Mouse (Mus musculus) neural tube, embryonic 11.5 days (tissue): Measurements from ENCODE around the gene Cntnap5a. TPM values are rescaled to one million over a fixed set of nuclear protein-coding genes. Genes with fewer than 3 reads are reported as not detected.

Experiments
- ATAC-seq: fragments of 200-750 bp; cut with Nextera tagmentation; 2 replicates; pipeline ENCODE4 v1.8.0; 2017; ENCODE audit warnings: moderate number of reproducible peaks, mild to moderate bottlenecking, moderate TSS enrichment, moderate library complexity; ENCODE audit not compliant: insufficient read depth, low FRiP score, low TSS enrichment
- DNase-seq: peaks from one replicate; pipeline ENCODE4 v3.0.0-alpha.2; 2015; ENCODE audit warnings: low spot score
- H3K27ac ChIP-seq: fragments of 300-500 bp; sonication (generic); 2 replicates; pipeline ENCODE4 v1.5.1; 2014; ENCODE audit warnings: low read depth, mild to moderate bottlenecking, low read length
- H3K27me3 ChIP-seq: fragments of 300-500 bp; sonication (generic); 2 replicates; pipeline ENCODE4 v1.6.1; 2014; ENCODE audit warnings: mild to moderate bottlenecking, low read length, mixed read lengths; ENCODE audit not compliant: control insufficient read depth, insufficient read depth
- H3K36me3 ChIP-seq: fragments of 300-500 bp; sonication (generic); 2 replicates; pipeline ENCODE4 v1.6.1; 2014; ENCODE audit warnings: mild to moderate bottlenecking, low read length, moderate library complexity, mixed read lengths; ENCODE audit not compliant: control insufficient read depth, insufficient read depth
- H3K4me1 ChIP-seq: fragments of 300-500 bp; sonication (generic); 2 replicates; pipeline ENCODE4 v1.6.1; 2014; ENCODE audit warnings: low read length, mixed read lengths; ENCODE audit not compliant: control insufficient read depth, insufficient read depth
- H3K4me2 ChIP-seq: fragments of 300-500 bp; sonication (generic); 2 replicates; pipeline ENCODE4 v1.6.1; 2014; ENCODE audit warnings: low read depth, mild to moderate bottlenecking, moderate library complexity
- H3K4me3 ChIP-seq: fragments of 300-500 bp; sonication (generic); 2 replicates; pipeline ENCODE4 v1.5.1; 2014; ENCODE audit warnings: low read depth, low read length
- H3K9ac ChIP-seq: fragments of 300-500 bp; sonication (generic); 2 replicates; pipeline ENCODE4 v1.6.1; 2014; ENCODE audit warnings: mild to moderate bottlenecking, low read length
- H3K9me3 ChIP-seq: fragments of 300-500 bp; sonication (generic); 2 replicates; pipeline ENCODE4 v1.6.1; 2016; ENCODE audit warnings: low read length; ENCODE audit not compliant: control insufficient read depth
- WGBS: fragments of 180-500 bp; shearing (Covaris S2); extraction: QIAGEN DNeasy Blood & Tissue Kit; methylation state at CpG from one replicate; pipeline ENCODE4 v1.1.7; 2014; 5-methylcytosine and 5-hydroxymethylcytosine counted together
- polyA plus RNA-seq: library from polyadenylated mRNA; unstranded; fragments of >200 nt; fragmentation: Nextera tagmentation; extraction: Ambion mirVana; gene quantifications from 2 replicates; pipeline ENCODE4 v1.2.1, GENCODE M21; 2014

Gene Cntnap5a
- polyA plus RNA-seq, 1 experiment from 2014 or later, result 0.08 TPM

DNA sequence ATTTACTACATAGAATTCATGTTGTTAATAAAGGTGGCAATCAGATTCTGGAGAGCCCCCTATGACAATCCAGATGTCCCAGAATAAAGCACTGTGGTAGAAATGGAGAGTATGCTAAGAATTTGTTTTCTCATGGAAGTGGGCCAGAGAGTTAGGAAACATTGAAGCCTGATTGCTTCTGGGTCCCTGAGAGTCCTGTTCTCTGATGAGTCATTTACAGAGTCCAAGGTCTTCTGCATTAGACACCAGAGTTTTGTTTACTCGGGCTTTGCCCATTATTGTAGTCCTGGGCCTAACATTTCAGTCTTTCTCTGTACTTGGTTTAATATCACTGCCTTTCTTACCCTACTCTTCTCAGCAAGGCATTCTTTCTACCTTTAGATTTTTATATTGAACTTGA lies 305.6 kb downstream of the Cntnap5a start:
- H3K4me2 ChIP-seq, result no peak overlapping the region

DNA sequence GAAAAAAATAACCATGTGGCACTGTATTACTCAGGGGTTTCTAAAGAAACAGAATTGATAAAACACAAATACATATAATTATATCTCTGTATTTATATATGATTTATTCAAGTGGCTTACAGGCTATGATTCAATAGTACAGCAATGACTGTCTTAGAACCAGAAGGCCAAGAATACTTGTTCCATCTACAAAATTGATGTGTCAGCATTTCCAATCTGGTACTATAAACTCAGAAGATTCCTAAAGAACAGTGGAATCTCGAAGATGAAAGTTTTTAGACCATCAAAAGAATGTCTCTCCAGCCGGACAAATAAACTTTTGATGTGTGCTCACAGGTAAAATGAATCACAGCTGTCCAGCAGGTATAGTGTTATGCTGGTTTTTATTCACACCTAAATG lies 331.2 kb downstream of the Cntnap5a start:
- DNase-seq, result no peak
- Histone ChIP-seq H3K9ac (no peak overlapping the region), H3K36me3 (no peaks in the 10 kb centered on the region), H3K27me3 (no peaks in the 10 kb centered on the region), H3K4me1 (no peaks in the 10 kb centered on the region), H3K9me3 (no peaks in the 10 kb centered on the region), H3K4me2 (no peak overlapping the region), H3K4me3 (no peak overlapping the region), H3K27ac (no peak overlapping the region)
- no peak for ATAC-seq
- WGBS, result 86% methylated on average over 2 of the region's 2 CpGs

More for the DNA sequence above, 305.6 kb downstream of the Cntnap5a start:
- Histone ChIP-seq H3K27me3 (no peaks in the 10 kb centered on the region), H3K36me3 (no peaks in the 10 kb centered on the region), H3K9me3 (no peaks in the 10 kb centered on the region), H3K27ac (no peak overlapping the region), H3K4me1 (no peaks in the 10 kb centered on the region), H3K9ac (no peak overlapping the region), H3K4me3 (no peak overlapping the region)
- 67% methylated on average over 1 of the region's 1 CpGs for WGBS
- DNase-seq (no peak), ATAC-seq (no peak)

DNA sequence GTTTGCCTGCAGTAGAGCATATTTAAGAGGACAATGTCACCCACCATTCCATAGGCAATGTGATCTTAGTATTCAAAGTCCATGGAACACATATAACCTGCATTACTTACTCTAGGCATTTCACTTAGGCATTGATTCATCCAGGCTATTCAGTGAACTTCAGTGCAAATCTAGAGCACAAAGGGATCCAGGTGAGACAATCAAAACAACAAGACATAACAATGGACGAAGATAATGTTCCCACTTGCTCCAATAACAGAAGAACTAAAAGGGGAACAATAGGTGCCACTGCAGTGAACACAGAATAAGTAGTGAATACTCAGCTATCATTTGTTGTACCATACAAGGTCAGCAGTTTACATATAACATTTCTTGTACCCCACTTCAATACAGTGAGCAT lies 345.1 kb downstream of the Cntnap5a start:
- H3K4me2 ChIP-seq, result no peak overlapping the region

DNA sequence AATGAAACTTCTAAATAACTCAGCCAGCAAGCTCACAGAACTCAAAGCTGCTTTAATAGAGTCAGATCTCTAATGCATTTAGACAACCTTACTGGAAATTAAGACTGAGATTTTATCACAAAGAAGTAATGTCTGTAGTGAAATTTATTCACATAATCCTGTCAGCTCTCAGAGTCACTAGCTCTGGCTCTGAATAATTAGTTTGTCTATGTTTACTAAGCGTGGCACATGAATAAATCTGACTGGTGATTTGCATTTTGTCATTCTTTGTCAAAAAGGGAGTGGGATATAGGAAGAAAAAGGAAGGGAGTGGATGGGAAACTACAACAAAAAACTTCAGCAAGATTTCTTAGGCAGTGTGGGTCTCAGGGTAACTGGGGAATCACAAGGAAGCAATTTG lies 351.3 kb downstream of the Cntnap5a start:
- WGBS, result 45% methylated on average over 1 of the region's 1 CpGs
- H3K4me1 ChIP-seq, result no peaks in the 10 kb centered on the region
- DNase-seq (no peak), ATAC-seq (no peak)
- no peaks in the 10 kb centered on the region for H3K9me3 ChIP-seq
- H3K9ac ChIP-seq, result no peak overlapping the region
- no peak overlapping the region for H3K4me2 ChIP-seq
- no peaks in the 10 kb centered on the region for H3K36me3 ChIP-seq
- no peak overlapping the region for H3K27ac ChIP-seq
- no peaks in the 10 kb centered on the region for H3K27me3 ChIP-seq
- H3K4me3 ChIP-seq, result no peak overlapping the region

More for the DNA sequence above, 345.1 kb downstream of the Cntnap5a start:
- Histone ChIP-seq H3K36me3 (no peaks in the 10 kb centered on the region), H3K27me3 (no peaks in the 10 kb centered on the region), H3K4me1 (no peaks in the 10 kb centered on the region), H3K9me3 (no peaks in the 10 kb centered on the region), H3K27ac (no peak overlapping the region), H3K9ac (no peak overlapping the region), H3K4me3 (no peak overlapping the region)
- ATAC-seq (no peak), DNase-seq (no peak)
- WGBS, result 79% methylated on average over 1 of the region's 1 CpGs

DNA sequence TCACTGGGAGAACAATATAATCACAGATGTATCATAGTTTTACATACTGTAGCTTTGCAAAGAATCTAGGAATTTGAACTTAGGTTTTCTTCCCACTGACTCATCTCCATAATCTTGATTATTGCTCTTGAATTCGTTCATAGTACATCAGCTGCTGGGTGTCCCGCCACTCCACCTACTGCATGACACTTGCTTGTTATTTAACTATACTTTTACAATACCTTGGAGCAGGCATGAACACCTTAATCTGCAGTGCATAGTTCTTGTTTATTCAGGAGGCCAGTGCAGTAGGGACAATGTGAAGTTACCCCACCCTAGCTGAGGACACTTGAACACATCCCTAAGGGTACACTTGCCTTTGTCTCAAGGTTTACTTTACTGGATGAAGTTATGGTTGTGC lies 352.3 kb downstream of the Cntnap5a start:
- no peaks in the 10 kb centered on the region for H3K4me1 ChIP-seq

DNA sequence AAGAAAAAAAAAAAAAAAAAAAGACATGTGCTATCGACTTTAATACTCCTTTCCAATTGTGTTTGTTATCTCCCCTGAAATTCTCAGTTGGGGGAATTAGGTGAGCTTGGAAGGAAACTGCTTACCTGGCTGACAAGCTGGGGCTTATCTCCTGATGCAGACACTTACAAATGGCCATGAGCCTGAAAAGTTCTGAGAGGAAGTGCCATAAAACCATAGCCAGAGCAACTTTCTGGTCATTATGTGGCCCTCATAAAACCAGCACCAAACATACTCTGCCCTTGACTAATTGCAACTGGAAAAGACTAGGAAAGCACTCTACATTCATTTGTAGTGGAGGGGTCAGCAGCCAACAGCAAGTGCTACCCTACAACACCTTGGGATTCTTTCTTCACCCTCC lies 359.5 kb downstream of the Cntnap5a start:
- Histone ChIP-seq H3K4me2 (no peak overlapping the region), H3K4me1 (no peaks in the 10 kb centered on the region), H3K9ac (no peak overlapping the region), H3K36me3 (no peaks in the 10 kb centered on the region), H3K27me3 (no peaks in the 10 kb centered on the region), H3K9me3 (no peaks in the 10 kb centered on the region), H3K4me3 (no peak overlapping the region), H3K27ac (no peak overlapping the region)
- WGBS, result 77% methylated on average over 1 of the region's 1 CpGs
- ATAC-seq, result no peak
- no peak for DNase-seq

More for the DNA sequence above, 352.3 kb downstream of the Cntnap5a start:
- DNase-seq (no peak), ATAC-seq (no peak)
- no peak overlapping the region for H3K9ac ChIP-seq
- no peak overlapping the region for H3K4me2 ChIP-seq
- H3K27ac ChIP-seq, result no peak overlapping the region
- H3K9me3 ChIP-seq, result no peaks in the 10 kb centered on the region
- no peak overlapping the region for H3K4me3 ChIP-seq
- H3K36me3 ChIP-seq, result no peaks in the 10 kb centered on the region
- H3K27me3 ChIP-seq, result no peaks in the 10 kb centered on the region
- WGBS, result 90% methylated on average over 2 of the region's 2 CpGs

DNA sequence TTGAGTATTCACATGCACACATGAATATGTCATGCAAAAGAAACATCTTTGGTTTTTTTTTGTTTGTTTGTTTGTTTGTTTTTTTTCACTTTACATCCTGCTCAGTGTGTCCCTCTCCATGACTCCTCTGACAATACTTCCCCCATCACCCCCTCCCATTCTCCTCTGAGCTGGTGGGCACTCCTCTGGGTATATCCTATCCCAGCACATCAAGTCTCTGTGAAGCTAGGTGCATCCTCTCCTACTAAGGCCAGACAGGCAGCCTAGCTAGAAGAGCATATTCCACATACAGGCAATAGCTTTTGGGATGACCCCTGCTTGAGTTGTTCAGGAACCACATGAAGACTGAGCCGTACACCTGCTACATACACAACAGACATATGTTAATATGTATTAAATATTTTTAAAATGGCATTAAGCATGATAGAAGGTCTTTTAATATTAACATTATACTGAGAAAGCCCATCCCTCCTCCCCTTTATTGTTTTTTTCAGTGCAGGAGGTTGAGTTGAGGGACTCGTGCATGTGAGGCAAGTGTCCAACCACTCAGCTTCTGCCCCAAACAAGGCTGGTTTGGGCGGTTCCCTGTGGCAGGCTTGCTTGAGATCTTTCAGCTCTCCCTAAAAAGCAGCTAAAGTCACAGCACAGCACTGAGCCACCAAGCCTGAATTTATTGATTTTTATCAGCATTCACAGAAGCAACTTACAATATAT lies 422.6 kb downstream of the Cntnap5a start:
- Histone ChIP-seq H3K36me3 (no peaks in the 10 kb centered on the region), H3K4me3 (no peak overlapping the region), H3K4me1 (no peaks in the 10 kb centered on the region), H3K27me3 (no peaks in the 10 kb centered on the region), H3K27ac (no peak overlapping the region), H3K9me3 (no peaks in the 10 kb centered on the region), H3K4me2 (no peak overlapping the region), H3K9ac (no peak overlapping the region)
- ATAC-seq, result no peak
- 80% methylated on average over 3 of the region's 3 CpGs for WGBS
- DNase-seq, result no peak

DNA sequence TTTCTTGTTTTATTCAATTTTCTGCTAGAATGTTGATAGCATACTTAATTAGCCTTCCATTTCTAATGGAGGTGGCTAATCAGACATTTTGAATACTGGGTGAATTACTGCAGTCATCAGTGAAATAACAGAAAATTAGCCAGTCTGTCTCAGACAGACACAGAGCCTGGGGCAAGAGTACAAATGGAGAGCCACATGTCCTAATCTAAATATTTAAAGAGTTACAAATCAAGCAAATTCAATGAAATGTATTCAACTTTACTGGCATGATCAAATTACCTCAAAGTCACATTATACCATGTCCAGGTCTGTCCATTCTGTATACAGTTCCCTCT lies 423.1 kb downstream of the Cntnap5a start:
- Histone ChIP-seq H3K27ac (no peak overlapping the region), H3K9ac (no peak overlapping the region), H3K9me3 (no peaks in the 10 kb centered on the region), H3K27me3 (no peaks in the 10 kb centered on the region), H3K4me2 (no peak overlapping the region), H3K4me3 (no peak overlapping the region), H3K36me3 (no peaks in the 10 kb centered on the region), H3K4me1 (no peaks in the 10 kb centered on the region)
- ATAC-seq, result 0 out of 2 replicates have a peak, but pooled peaks have one; percentile 48
- DNase-seq, result no peak

DNA sequence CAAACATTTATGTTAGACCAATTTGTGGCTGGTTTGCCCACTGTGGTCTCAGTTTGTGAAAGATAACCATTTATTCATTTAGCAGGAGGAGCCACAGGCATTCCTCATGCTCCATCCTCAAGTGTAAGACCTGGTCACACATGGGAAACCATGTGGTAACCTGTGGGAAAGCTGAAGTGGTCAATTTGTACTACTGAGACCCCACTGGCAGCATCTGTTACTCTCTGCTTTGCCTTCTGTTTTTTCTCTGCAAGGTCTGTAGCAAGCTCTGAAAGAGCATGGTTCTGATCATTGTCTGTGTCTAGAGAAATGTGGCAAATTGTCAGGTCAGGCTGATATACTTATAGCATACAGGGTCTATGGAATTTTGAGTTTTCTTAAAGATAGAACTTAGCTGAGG lies 423.8 kb downstream of the Cntnap5a start:
- no peak overlapping the region for H3K27ac ChIP-seq
- H3K4me2 ChIP-seq, result no peak overlapping the region
- H3K27me3 ChIP-seq, result no peaks in the 10 kb centered on the region
- H3K9me3 ChIP-seq, result no peaks in the 10 kb centered on the region
- no peak overlapping the region for H3K4me3 ChIP-seq
- no peaks in the 10 kb centered on the region for H3K4me1 ChIP-seq
- no peak for ATAC-seq
- H3K36me3 ChIP-seq, result no peaks in the 10 kb centered on the region
- no peak overlapping the region for H3K9ac ChIP-seq
- no peak for DNase-seq
